Mouse (Mus musculus) small intestine, adult 2 months (tissue): ENCODE data around the gene Cfap20.

ENCODE experiments used
- CTCF ChIP-seq: fragments of 200-500 bp; IDR thresholded peaks from 2 replicates; pipeline ENCODE4 v1.5.1; 2012; ENCODE audit warnings: low read depth, mild to moderate bottlenecking, control low read depth, inconsistent platforms, low read length, moderate library complexity, mixed read lengths; ENCODE audit not compliant: insufficient replicate concordance, insufficient read length; ENCODE audit errors: extremely low read depth
- POLR2A ChIP-seq: fragments of 200-500 bp; IDR thresholded peaks from 2 replicates; pipeline ENCODE4 v1.6.1; 2012; ENCODE audit warnings: low read depth, mild to moderate bottlenecking, control low read depth, inconsistent platforms, low read length, moderate library complexity

DNA sequence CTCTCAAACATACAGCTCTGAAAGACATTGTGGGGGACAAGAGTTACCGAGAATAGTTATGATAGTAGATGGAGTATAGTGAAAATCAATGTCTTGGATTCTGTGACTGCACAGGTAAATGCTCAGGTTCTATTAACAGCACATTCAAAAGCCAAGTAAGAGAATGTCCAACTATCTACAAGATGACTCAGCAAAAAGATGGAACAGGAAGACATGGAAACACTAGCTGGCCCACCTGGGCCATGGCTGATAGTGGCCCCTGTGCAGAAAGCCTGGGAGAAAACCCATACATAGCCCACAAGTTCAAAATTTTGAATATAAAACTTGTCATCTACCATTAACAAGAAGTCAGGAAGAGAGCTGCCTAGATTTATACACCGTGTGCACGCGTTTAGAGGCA lies 35.3 kb upstream of the Cfap20 start:
- TF ChIP-seq CTCF = no peak
- no peak for TF ChIP-seq POLR2A
